Mouse (Mus musculus) liver, embryonic 18 days (tissue): ENCODE measurements around the gene Mpv17l. TPM values are rescaled to one million over a fixed set of nuclear protein-coding genes. Genes with fewer than 3 reads are reported as not detected.

ENCODE experiments used
- polyA plus RNA-seq: library from polyadenylated mRNA; depleted of rRNA; stranded (reverse); fragments of >200 nt; gene quantifications from 2 replicates; pipeline ENCODE4 v1.2.3, GENCODE M21; 2012; rRNA removed

The Mpv17l gene
- polyA plus RNA-seq, result 5.1 and 5.5 TPM in 2 replicates

GRCm38 (mm10) chr16:13902888-13903483, at the start of gene Mpv17l, which contains the start of gene Pdxdc1:
TSS of gene Mpv17l (plus strand) at chr16:13903161.
TSS of gene Pdxdc1 (minus strand) at chr16:13903131.

GRCm38 (mm10) chr16:13986574-13987478, 83.9 kb downstream of the Mpv17l start, which contains the start of the genes 2900011O08Rik and Ifitm7:
TSS of gene 2900011O08Rik (plus strand) at chr16:13986604.
TSS of gene Ifitm7 (minus strand) at chr16:13986888.

Other genes starting within 250 kb of the Mpv17l start
- 7.5 and 8.4 TPM in 2 replicates for gene Parn, start 235.0 kb upstream of the Mpv17l start, polyA plus RNA-seq
- gene Bfar, start 231.3 kb upstream of the Mpv17l start, polyA plus RNA-seq, result 21.7 and 22.6 TPM in 2 replicates
- gene 3110001I22Rik, start 231.2 kb upstream of the Mpv17l start, polyA plus RNA-seq, result 2.0 and 2.4 TPM in 2 replicates
- 0.07 and 0.20 TPM in 2 replicates for gene Pla2g10, start 172.2 kb upstream of the Mpv17l start, polyA plus RNA-seq
- 5.8 TPM in 2 replicates for gene Rrn3, start 122.5 kb upstream of the Mpv17l start, polyA plus RNA-seq
- 20.2 and 20.5 TPM in 2 replicates for gene Ntan1, start 84.3 kb upstream of the Mpv17l start, polyA plus RNA-seq
- gene Pdxdc1, start within 50 bp of the Mpv17l start, polyA plus RNA-seq, result 26.0 and 26.2 TPM in 2 replicates
- gene 2900011O08Rik, start 83.4 kb downstream of the Mpv17l start, polyA plus RNA-seq, result 0.02 TPM in 2 replicates
- 0.10 and 0.30 TPM in 2 replicates for gene Ifitm7, start 83.7 kb downstream of the Mpv17l start, polyA plus RNA-seq